Mouse (Mus musculus) G1E (cell line): Measurements from ENCODE around the gene Hivep3. TPM values are rescaled to one million over a fixed set of nuclear protein-coding genes. Genes with fewer than 3 reads are reported as not detected.

ENCODE experiments used
- ATAC-seq: 2 replicates; pipeline ENCODE4 v1.8.0; 2016; ENCODE audit warnings: mild to moderate bottlenecking; ENCODE audit not compliant: insufficient number of reproducible peaks, poor library complexity, low FRiP score, severe bottlenecking; ENCODE audit errors: extremely low read depth
- DNase-seq: peaks from one replicate; pipeline ENCODE4 v3.0.0; 2012; ENCODE audit warnings: low spot score
- H3K27me3 ChIP-seq: 2 replicates; pipeline ENCODE4 v1.6.1; 2012; ENCODE audit warnings: mild to moderate bottlenecking, low read length, inconsistent platforms; ENCODE audit not compliant: insufficient read depth
- H3K36me3 ChIP-seq: replicated peaks from 2 replicates; pipeline ENCODE3; 2012; ENCODE audit warnings: mild to moderate bottlenecking, inconsistent platforms
- H3K4me1 ChIP-seq: 2 replicates; pipeline ENCODE4 v1.6.1; 2012; ENCODE audit warnings: low read depth, low read length, inconsistent platforms, mixed read lengths; ENCODE audit not compliant: insufficient read depth
- H3K4me3 ChIP-seq: 2 replicates; pipeline ENCODE4 v1.5.1; 2012; ENCODE audit warnings: low read depth, mild to moderate bottlenecking, inconsistent platforms, low read length, moderate library complexity, mixed read lengths
- H3K9me3 ChIP-seq: replicated peaks from 2 replicates; pipeline ENCODE4 v1.6.1; 2012; ENCODE audit warnings: inconsistent platforms
- CTCF ChIP-seq: IDR thresholded peaks from 2 replicates; pipeline ENCODE4 v1.5.1; 2012; ENCODE audit warnings: low read depth, low read length, inconsistent platforms, mixed read lengths
- GATA1 ChIP-seq: IDR thresholded peaks from 2 replicates; pipeline ENCODE4 v1.6.1; 2012; ENCODE audit warnings: borderline replicate concordance, low read length, inconsistent platforms, mixed read lengths
- GATA2 ChIP-seq: IDR thresholded peaks from 2 replicates; pipeline ENCODE4 v1.6.1; 2012; ENCODE audit warnings: low read depth, low read length, inconsistent platforms, borderline replicate concordance
- POLR2AphosphoS5 ChIP-seq: IDR thresholded peaks from 2 replicates; pipeline ENCODE4 v1.6.1; 2012; ENCODE audit warnings: low read depth, low read length, inconsistent platforms; ENCODE audit not compliant: insufficient replicate concordance
- TAL1 ChIP-seq: conservative IDR thresholded peaks from 2 replicates; pipeline ENCODE4 v1.6.1; 2012; ENCODE audit warnings: low read depth, low read length, inconsistent platforms, mixed read lengths
- polyA plus RNA-seq: library from polyadenylated mRNA; stranded (reverse); fragments of >175 nt; gene quantifications from 2 replicates; pipeline ENCODE4 v1.2.3, GENCODE M21; 2012
- total RNA-seq, 2 experiments: library from RNA; stranded (forward) in 1 of 2; stranded (reverse) in 1 of 2; fragments of 200-1000 nt in 1 of 2; fragments of >200 nt in 1 of 2; fragmentation: Nextera tagmentation in 1 of 2; gene quantifications; 2 replicates each; pipeline ENCODE4 v1.2.3; 2014 to 2017

Gene Hivep3
- total and polyA plus RNA-seq, 3 experiments, result 0.49 TPM; not detected in 2

- no peak overlapping the region for H3K4me3 ChIP-seq
- no peaks in the 10 kb centered on the region for H3K36me3 ChIP-seq
- H3K9me3 ChIP-seq, result peaks cover 76% of the 10 kb centered on the region
- no peaks in the 10 kb centered on the region for H3K4me1 ChIP-seq
- DNase-seq (no peak), ATAC-seq (no peak)
- TF ChIP-seq TAL1 (no peak), POLR2AphosphoS5 (no peak), GATA2 (no peak), CTCF (no peak), GATA1 (no peak)
- no peaks in the 10 kb centered on the region for H3K27me3 ChIP-seq
These were observed 187.6 kb downstream of the Hivep3 start for GRCm38 (mm10) chr4:119921022-119921717.

- Histone ChIP-seq H3K9me3 (peaks cover 71% of the 10 kb centered on the region), H3K36me3 (no peaks in the 10 kb centered on the region), H3K27me3 (no peaks in the 10 kb centered on the region), H3K4me1 (no peaks in the 10 kb centered on the region), H3K4me3 (no peak overlapping the region)
- DNase-seq (no peak), ATAC-seq (no peak)
- TF ChIP-seq GATA2, result no peak
- TF ChIP-seq GATA1, result no peak
- TF ChIP-seq POLR2AphosphoS5, result no peak
- TF ChIP-seq TAL1, result no peak
- TF ChIP-seq CTCF, result no peak
These were observed 188.2 kb downstream of the Hivep3 start for GRCm38 (mm10) chr4:119921723-119922266.

- Histone ChIP-seq H3K4me1 (no peaks in the 10 kb centered on the region), H3K27me3 (no peaks in the 10 kb centered on the region), H3K36me3 (no peaks in the 10 kb centered on the region), H3K9me3 (peaks cover 63% of the 10 kb centered on the region), H3K4me3 (no peak overlapping the region)
- no peak for TF ChIP-seq GATA2
- no peak for TF ChIP-seq CTCF
- no peak for TF ChIP-seq GATA1
- no peak for TF ChIP-seq TAL1
- no peak for TF ChIP-seq POLR2AphosphoS5
- ATAC-seq (no peak), DNase-seq (no peak)
These were observed 189.4 kb downstream of the Hivep3 start for GRCm38 (mm10) chr4:119922945-119923344.

GRCm38 (mm10) chr4:119923410-119923809 is 189.8 kb downstream of the Hivep3 start:
- Histone ChIP-seq H3K4me3 (no peak overlapping the region), H3K27me3 (no peaks in the 10 kb centered on the region), H3K4me1 (no peaks in the 10 kb centered on the region), H3K36me3 (no peaks in the 10 kb centered on the region), H3K9me3 (peaks cover 61% of the 10 kb centered on the region)
- no peak for TF ChIP-seq CTCF
- TF ChIP-seq TAL1, result no peak
- TF ChIP-seq GATA1, result no peak
- TF ChIP-seq GATA2, result no peak
- TF ChIP-seq POLR2AphosphoS5, result no peak
- no peak for ATAC-seq
- no peak for DNase-seq

- TF ChIP-seq TAL1 (no peak), CTCF (no peak), POLR2AphosphoS5 (no peak), GATA1 (no peak), GATA2 (no peak)
- H3K36me3 ChIP-seq, result no peaks in the 10 kb centered on the region
- no peaks in the 10 kb centered on the region for H3K27me3 ChIP-seq
- DNase-seq, result no peak
- H3K4me3 ChIP-seq, result no peak overlapping the region
- no peak for ATAC-seq
- H3K9me3 ChIP-seq, result peaks cover 49% of the 10 kb centered on the region
- no peaks in the 10 kb centered on the region for H3K4me1 ChIP-seq
These were observed 191.5 kb downstream of the Hivep3 start for GRCm38 (mm10) chr4:119925052-119925451.

GRCm38 (mm10) chr4:119931923-119932322 is 198.3 kb downstream of the Hivep3 start:
- no peak for TF ChIP-seq GATA1
- no peak for TF ChIP-seq GATA2
- no peak for TF ChIP-seq CTCF
- TF ChIP-seq TAL1, result no peak
- Histone ChIP-seq H3K27me3 (no peaks in the 10 kb centered on the region), H3K36me3 (no peaks in the 10 kb centered on the region), H3K4me1 (no peaks in the 10 kb centered on the region), H3K4me3 (no peak overlapping the region), H3K9me3 (peaks cover 61% of the 10 kb centered on the region)
- DNase-seq (no peak), ATAC-seq (no peak)
